Mouse (Mus musculus) MEL (cell line): ENCODE measurements around the gene Cyren. TPM values are rescaled to one million over a fixed set of nuclear protein-coding genes. Genes with fewer than 3 reads are reported as not detected.

Experiments used
- DNase-seq: peaks from one replicate; pipeline ENCODE4 v3.0.0; 2011; ENCODE audit warnings: low read depth, low spot score
- H3K27ac ChIP-seq: 2 replicates; pipeline ENCODE4 v1.5.1; 2012; ENCODE audit warnings: low read depth, mild to moderate bottlenecking, control low read depth, low read length, moderate library complexity; ENCODE audit not compliant: control insufficient read depth
- H3K27me3 ChIP-seq, 2 experiments: fragments of 150-350 bp in 1 of 2; sonication (generic) in 1 of 2; 2 replicates each; pipeline ENCODE4 v1.6.1; 2012; ENCODE audit warnings: low read length in 2 of 2, mild to moderate bottlenecking in 2 of 2, improper control_type of control experiment in 1 of 2, moderate library complexity in 1 of 2; ENCODE audit not compliant: insufficient read depth in 2 of 2, control insufficient read depth in 1 of 2
- H3K36me3 ChIP-seq, 2 experiments: 2 replicates each; pipeline ENCODE4 v1.6.1; 2012 to 2014; ENCODE audit warnings: low read length in 2 of 2, improper control_type of control experiment in 1 of 2, inconsistent platforms in 1 of 2, mild to moderate bottlenecking in 1 of 2; ENCODE audit not compliant: insufficient read depth in 2 of 2, control insufficient read depth in 1 of 2
- H3K4me1 ChIP-seq, 2 experiments: fragments of 150-350 bp in 1 of 2; sonication (generic) in 1 of 2; 2 replicates each; pipeline ENCODE4 v1.6.1; 2012; ENCODE audit warnings: low read length in 2 of 2, improper control_type of control experiment in 1 of 2, mild to moderate bottlenecking in 1 of 2; ENCODE audit not compliant: insufficient read depth in 2 of 2, control insufficient read depth in 1 of 2
- H3K4me3 ChIP-seq, 2 experiments: fragments of 150-350 bp in 1 of 2; sonication (generic) in 1 of 2; 2 replicates each; pipeline ENCODE4 v1.5.1; 2012; ENCODE audit warnings: low read depth in 2 of 2, low read length in 2 of 2, mild to moderate bottlenecking in 2 of 2, moderate library complexity in 2 of 2, control low read depth in 1 of 2, improper control_type of control experiment in 1 of 2; ENCODE audit not compliant: control insufficient read depth in 1 of 2, insufficient read depth in 1 of 2
- H3K79me2 ChIP-seq: 2 replicates; pipeline ENCODE4 v1.6.1; 2012; ENCODE audit warnings: mild to moderate bottlenecking, low read length, moderate library complexity; ENCODE audit not compliant: control insufficient read depth, poor library complexity, insufficient read depth
- H3K9ac ChIP-seq: 2 replicates; pipeline ENCODE4 v1.6.1; 2012; ENCODE audit warnings: low read depth, mild to moderate bottlenecking, control low read depth, low read length, moderate library complexity; ENCODE audit not compliant: control insufficient read depth, poor library complexity, severe bottlenecking
- H3K9me3 ChIP-seq: fragments of 150-350 bp; sonication (generic); replicated peaks from 2 replicates; pipeline ENCODE4 v1.6.1; 2012; ENCODE audit warnings: mild to moderate bottlenecking, low read length, improper control_type of control experiment, moderate library complexity; ENCODE audit not compliant: insufficient read depth
- CHD1 ChIP-seq: IDR thresholded peaks from 2 replicates; pipeline ENCODE4 v1.6.1; 2012; ENCODE audit warnings: low read depth, mild to moderate bottlenecking, inconsistent platforms, low read length, improper control_type of control experiment
- CHD2 ChIP-seq: IDR thresholded peaks from 2 replicates; pipeline ENCODE4 v1.6.1; 2011; ENCODE audit warnings: low read length, improper control_type of control experiment
- E2F4 ChIP-seq: IDR thresholded peaks from 2 replicates; pipeline ENCODE4 v1.6.1; 2011; ENCODE audit warnings: low read depth, low read length, improper control_type of control experiment, borderline replicate concordance
- ELF1 ChIP-seq: IDR thresholded peaks from 2 replicates; pipeline ENCODE4 v1.6.1; 2014; ENCODE audit warnings: low read depth, mild to moderate bottlenecking, inconsistent platforms, low read length, improper control_type of control experiment, moderate library complexity
- ETS1 ChIP-seq: IDR thresholded peaks from 2 replicates; pipeline ENCODE4 v1.6.1; 2012; ENCODE audit warnings: low read depth, mild to moderate bottlenecking, inconsistent platforms, low read length, improper control_type of control experiment, moderate library complexity
- GABPA ChIP-seq: IDR thresholded peaks from 2 replicates; pipeline ENCODE4 v1.6.1; 2012; ENCODE audit warnings: low read depth, mild to moderate bottlenecking, inconsistent platforms, low read length, improper control_type of control experiment, moderate library complexity
- GATA1 ChIP-seq: IDR thresholded peaks from 2 replicates; pipeline ENCODE4 v1.6.1; 2011; ENCODE audit warnings: low read depth, low read length, improper control_type of control experiment
- JUND ChIP-seq: IDR thresholded peaks from 2 replicates; pipeline ENCODE4 v1.6.1; 2011; ENCODE audit warnings: low read depth, mild to moderate bottlenecking, improper control_type of control experiment, low read length
- MAFK ChIP-seq: IDR thresholded peaks from 2 replicates; pipeline ENCODE4 v1.6.1; 2011; ENCODE audit warnings: low read depth, mild to moderate bottlenecking, low read length, improper control_type of control experiment, borderline replicate concordance
- MAX ChIP-seq: IDR thresholded peaks from 2 replicates; pipeline ENCODE4 v1.6.1; 2011; ENCODE audit warnings: low read length, improper control_type of control experiment
- MEF2A ChIP-seq: IDR thresholded peaks from 2 replicates; pipeline ENCODE4 v1.6.1; 2014; ENCODE audit warnings: low read depth, mild to moderate bottlenecking, inconsistent platforms, low read length, improper control_type of control experiment; ENCODE audit not compliant: poor library complexity, insufficient replicate concordance, severe bottlenecking; ENCODE audit errors: extremely low read depth
- MXI1 ChIP-seq: IDR thresholded peaks from 2 replicates; pipeline ENCODE4 v1.6.1; 2011; ENCODE audit warnings: mild to moderate bottlenecking, low read depth, low read length, improper control_type of control experiment
- MYB ChIP-seq: IDR thresholded peaks from 2 replicates; pipeline ENCODE4 v1.6.1; 2011; ENCODE audit warnings: mild to moderate bottlenecking, low read depth, low read length, improper control_type of control experiment
- MYC ChIP-seq: IDR thresholded peaks from 2 replicates; pipeline ENCODE4 v1.6.1; 2011; ENCODE audit warnings: low read depth, mild to moderate bottlenecking, low read length, improper control_type of control experiment, moderate library complexity
- NELFE ChIP-seq: IDR thresholded peaks from 2 replicates; pipeline ENCODE4 v1.6.1; 2011; ENCODE audit warnings: low read depth, low read length, improper control_type of control experiment
- NRF1 ChIP-seq: IDR thresholded peaks from 2 replicates; pipeline ENCODE4 v1.6.1; 2014; ENCODE audit warnings: low read depth, mild to moderate bottlenecking, inconsistent platforms, low read length, improper control_type of control experiment, moderate library complexity; ENCODE audit not compliant: poor library complexity, insufficient read depth, severe bottlenecking
- POLR2AphosphoS2 ChIP-seq: IDR thresholded peaks from 2 replicates; pipeline ENCODE4 v1.6.1; 2011; ENCODE audit warnings: low read length, improper control_type of control experiment
- POLR2AphosphoS5 ChIP-seq: IDR thresholded peaks from 2 replicates; pipeline ENCODE4 v1.6.1; 2012; ENCODE audit warnings: low read depth, borderline replicate concordance, mild to moderate bottlenecking, inconsistent platforms, low read length, moderate library complexity, mixed read lengths
- SMC3 ChIP-seq: IDR thresholded peaks from 2 replicates; pipeline ENCODE4 v1.6.1; 2011; ENCODE audit warnings: low read depth, low read length, improper control_type of control experiment
- TAL1 ChIP-seq: IDR thresholded peaks from 2 replicates; pipeline ENCODE4 v1.6.1; 2012; ENCODE audit warnings: mild to moderate bottlenecking, inconsistent platforms, low read length, moderate library complexity, mixed read lengths
- TCF12 ChIP-seq: IDR thresholded peaks from 2 replicates; pipeline ENCODE4 v1.6.1; 2014; ENCODE audit warnings: low read depth, mild to moderate bottlenecking, inconsistent platforms, low read length, improper control_type of control experiment, moderate library complexity
- UBTF ChIP-seq: IDR thresholded peaks from 2 replicates; pipeline ENCODE4 v1.6.1; 2012; ENCODE audit warnings: low read depth, mild to moderate bottlenecking, inconsistent platforms, low read length, improper control_type of control experiment, moderate library complexity, borderline replicate concordance; ENCODE audit not compliant: insufficient read depth
- USF1 ChIP-seq: IDR thresholded peaks from 2 replicates; pipeline ENCODE4 v1.6.1; 2014; ENCODE audit warnings: low read depth, mild to moderate bottlenecking, inconsistent platforms, low read length, improper control_type of control experiment, moderate library complexity
- USF2 ChIP-seq, 2 experiments: IDR thresholded peaks; 2 replicates each; pipeline ENCODE4 v1.6.1; 2011 to 2012; ENCODE audit warnings: improper control_type of control experiment in 2 of 2, low read length in 2 of 2, borderline replicate concordance in 1 of 2, inconsistent platforms in 1 of 2, low read depth in 1 of 2, mild to moderate bottlenecking in 1 of 2; ENCODE audit not compliant: insufficient read depth in 1 of 2
- ZC3H11A ChIP-seq: IDR thresholded peaks from 2 replicates; pipeline ENCODE4 v1.6.1; 2012; ENCODE audit warnings: low read depth, mild to moderate bottlenecking, inconsistent platforms, low read length, improper control_type of control experiment
- ZMIZ1 ChIP-seq: IDR thresholded peaks from 2 replicates; pipeline ENCODE4 v1.6.1; 2012; ENCODE audit warnings: low read depth, mild to moderate bottlenecking, inconsistent platforms, low read length, improper control_type of control experiment, moderate library complexity
- ZNF384 ChIP-seq: IDR thresholded peaks from 2 replicates; pipeline ENCODE4 v1.6.1; 2012; ENCODE audit warnings: low read depth, mild to moderate bottlenecking, inconsistent platforms, low read length, improper control_type of control experiment
- polyA plus RNA-seq, 2 experiments: library from polyadenylated mRNA; stranded (reverse) in 1 of 2; unstranded in 1 of 2; fragments of >175 nt in 1 of 2; fragments of >200 nt in 1 of 2; gene quantifications; 2 replicates each; pipeline versions ENCODE4 v1.2.1 to v1.2.4; 2012; ENCODE audit warnings: low replicate concordance in 2 of 2, low read depth in 1 of 2; ENCODE audit not compliant: insufficient read length in 2 of 2, insufficient read depth in 1 of 2, missing spikeins in 1 of 2
- total RNA-seq: library from RNA; depleted of rRNA; stranded (reverse); fragments of 300-350 nt; gene quantifications from 2 replicates; pipeline ENCODE4 v1.2.3, GENCODE M21; 2012

Gene Cyren
- total and polyA plus RNA-seq, 3 experiments = 10.1 to 15.9 TPM; not detected in 1

DNA sequence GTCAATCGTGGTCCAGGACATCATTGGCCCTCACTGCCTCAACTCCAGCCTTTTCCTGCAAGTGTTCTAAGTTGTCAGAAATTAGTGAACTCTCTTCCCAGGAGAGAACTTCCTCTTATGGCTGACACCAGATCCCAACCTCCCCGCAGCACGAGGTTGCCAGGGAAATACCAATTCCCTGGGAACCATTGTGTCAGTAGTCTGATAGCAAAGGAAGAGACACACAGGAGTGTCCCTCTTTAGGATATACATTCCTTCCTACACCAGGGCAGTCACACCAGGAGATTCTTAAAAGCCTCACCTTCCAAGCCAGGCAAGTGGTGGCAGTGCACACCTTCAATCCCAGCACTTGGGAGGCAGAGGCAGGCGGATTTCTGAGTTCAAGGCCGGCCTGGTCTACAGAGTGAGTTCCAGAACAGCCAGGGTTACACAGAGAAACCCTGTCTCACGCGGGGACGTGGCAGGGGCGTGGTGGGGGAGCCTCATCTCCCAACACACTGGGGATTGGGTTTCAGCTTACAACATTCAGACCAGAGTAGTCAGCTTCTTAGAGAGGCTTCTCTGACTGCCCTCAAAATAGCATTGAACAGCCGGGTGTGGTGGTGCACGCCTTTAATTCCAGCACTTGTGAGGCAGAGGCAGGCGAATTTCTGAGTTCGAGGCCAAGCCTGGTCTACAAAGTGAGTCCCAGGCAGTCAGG, 35.6 kb upstream of the Cyren start:
- H3K9me3 ChIP-seq = no peaks in the 10 kb centered on the region
- H3K9ac ChIP-seq = no peak overlapping the region
- no peak for DNase-seq
- peaks cover 2% of the 10 kb centered on the region; the same call in 1 of the 2 replicates for H3K79me2 ChIP-seq
- peaks cover 3 to 9% of the 10 kb centered on the region in 2 experiments; a peak in 3 of 4 replicates for H3K4me1 ChIP-seq
- H3K36me3 ChIP-seq = peaks cover 0 to 16% of the 10 kb centered on the region in 2 experiments; a peak in 2 of 4 replicates
- no peak for TF ChIP-seq USF1
- no peak for TF ChIP-seq NELFE
- no peak for TF ChIP-seq TAL1
- TF ChIP-seq, all 39 proteins: peak for 0
- no peak overlapping the region for H3K4me3 ChIP-seq
- no peak overlapping the region for H3K27ac ChIP-seq
- no peaks in the 10 kb centered on the region for H3K27me3 ChIP-seq

DNA sequence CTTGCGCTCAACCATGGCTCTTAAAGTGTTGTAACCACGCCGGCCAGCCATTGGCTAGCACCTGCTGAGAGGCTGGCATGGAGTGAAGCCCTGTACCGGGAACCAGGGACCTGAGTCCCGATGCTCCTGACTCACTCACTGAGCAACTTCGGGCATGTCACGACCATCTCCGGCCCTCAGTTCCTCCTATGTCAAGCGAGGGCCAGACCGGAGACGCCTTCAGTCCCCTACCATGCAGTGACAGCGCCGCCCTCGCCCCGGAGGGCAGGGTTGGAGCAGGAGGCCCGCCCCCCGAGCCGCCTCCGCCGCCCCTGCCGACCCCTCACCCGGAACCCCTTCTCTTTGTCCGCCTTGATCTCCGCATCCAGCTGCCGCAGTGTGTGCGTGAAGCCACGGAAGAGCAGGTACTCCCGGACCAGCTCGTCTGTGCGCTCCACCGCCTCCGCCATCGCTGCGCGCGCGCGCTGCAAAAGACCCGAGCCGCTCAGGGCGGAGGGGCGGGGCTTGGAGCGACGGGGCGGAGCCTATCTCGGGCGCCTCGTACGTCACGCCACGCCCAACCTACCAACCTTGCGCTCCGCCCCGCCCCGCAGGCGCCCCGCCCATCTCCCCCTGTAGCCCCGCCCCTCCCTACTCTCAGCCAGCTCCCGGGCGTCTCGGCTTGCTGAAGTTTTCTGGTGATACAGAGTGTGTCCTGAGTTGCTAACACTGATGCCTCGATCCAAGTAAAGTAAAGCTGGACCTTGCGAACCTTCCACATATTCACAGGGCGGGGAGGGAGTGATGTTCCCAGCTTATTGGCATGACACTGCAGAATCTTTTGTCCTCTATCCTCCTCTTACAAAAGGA, 32.7 kb upstream of the Cyren start, which contains the start of gene Wdr91:
Gene Wdr91 (minus strand): TSS at position 506 of the 849 bp plus-strand sequence.
- H3K27me3 ChIP-seq = no peaks in the 10 kb centered on the region
- H3K27ac ChIP-seq = peak within 1 kb of the TSS; percentile 51; the same call in 1 of the 2 replicates
- H3K79me2 ChIP-seq = peaks cover 2% of the 10 kb centered on the region; the same call in 1 of the 2 replicates
- H3K36me3 ChIP-seq = peaks cover 0 to 30% of the 10 kb centered on the region in 2 experiments; a peak in 2 of 4 replicates
- H3K4me1 ChIP-seq = peaks cover 5 to 26% of the 10 kb centered on the region in 2 experiments; a peak in 3 of 4 replicates
- peak; percentile 93 for DNase-seq
- peak within 1 kb of the TSS; percentile 81 to 91 for H3K4me3 ChIP-seq
- no peaks in the 10 kb centered on the region for H3K9me3 ChIP-seq
- peak within 1 kb of the TSS; percentile 73 for H3K9ac ChIP-seq
- TF ChIP-seq E2F4 (no peak), TCF12 (no peak), CHD1 (no peak), MYB (no peak), CHD2 (no peak), POLR2AphosphoS5 (no peak), ZC3H11A (no peak), NRF1 (peak; percentile 65), UBTF (no peak), MYC (no peak), MAX (no peak), MAFK (no peak), MXI1 (peak; percentile 46; the same call in 1 of the 2 replicates), MEF2A (no peak), USF1 (no peak), GATA1 (no peak), JUND (no peak), USF2 (IDR thresholded peaks at IDR 0.05; ENCODE audit: borderline replicate concordance in 1 of 2, insufficient read depth in 1 of 2, low read depth in 1 of 2, low read length in 2 of 2) (no peak), NELFE (peak; percentile 74), TAL1 (no peak), ETS1 (no peak), GABPA (no peak), ZMIZ1 (no peak), POLR2AphosphoS2 (no peak; the same call in 1 of the 2 replicates), SMC3 (no peak), ZNF384 (no peak), ELF1 (no peak)
